Mouse (Mus musculus) CD4-positive helper T cell, adult 2 months (primary cell): ENCODE data around the gene Stra6.

Experiments used
- DNase-seq: peaks from one replicate; pipeline ENCODE4 v3.0.0-alpha.2; 2012; ENCODE audit warnings: low read depth, missing footprints, low spot score

Gene Stra6

GRCm38 (mm10) chr9:58063531-58063930, at the start of gene Stra6:
Stra6 (plus strand) TSS chr9:58063788.
- DNase-seq, result no peak

- no peak for DNase-seq
Observed at GRCm38 (mm10) chr9:58014393-58015160, 49.0 kb upstream of the Stra6 start.

- DNase-seq, result no peak
Observed at GRCm38 (mm10) chr9:58015856-58016255, 47.7 kb upstream of the Stra6 start.

GRCm38 (mm10) chr9:58016962-58017361, 46.6 kb upstream of the Stra6 start:
- DNase-seq, result no peak

- no peak for DNase-seq
Observed at GRCm38 (mm10) chr9:58018385-58018784, 45.2 kb upstream of the Stra6 start.

GRCm38 (mm10) chr9:58025995-58026394, 37.6 kb upstream of the Stra6 start:
- no peak for DNase-seq

- no peak for DNase-seq
Observed at GRCm38 (mm10) chr9:58027426-58028180, 36.0 kb upstream of the Stra6 start.

- DNase-seq, result no peak
Observed at GRCm38 (mm10) chr9:58028841-58029240, 34.7 kb upstream of the Stra6 start.

GRCm38 (mm10) chr9:58029635-58030034, 34.0 kb upstream of the Stra6 start:
- DNase-seq, result no peak

GRCm38 (mm10) chr9:58031895-58032294, 31.7 kb upstream of the Stra6 start:
- no peak for DNase-seq

GRCm38 (mm10) chr9:58035519-58035918, 28.1 kb upstream of the Stra6 start:
- no peak for DNase-seq

GRCm38 (mm10) chr9:58035951-58036698, 27.5 kb upstream of the Stra6 start:
- DNase-seq, result no peak

GRCm38 (mm10) chr9:58036961-58037360, 26.6 kb upstream of the Stra6 start:
- DNase-seq, result no peak

GRCm38 (mm10) chr9:58038500-58039168, 25.0 kb upstream of the Stra6 start:
- DNase-seq, result peak; percentile 59

- DNase-seq, result no peak
Observed at GRCm38 (mm10) chr9:58040977-58041376, 22.6 kb upstream of the Stra6 start.

- DNase-seq, result no peak
Observed at GRCm38 (mm10) chr9:58042391-58042790, 21.2 kb upstream of the Stra6 start.

GRCm38 (mm10) chr9:58043496-58044017, 20.0 kb upstream of the Stra6 start:
- DNase-seq, result no peak

GRCm38 (mm10) chr9:58044828-58045227, 18.8 kb upstream of the Stra6 start:
- DNase-seq, result no peak

- no peak for DNase-seq
Observed at GRCm38 (mm10) chr9:58045646-58046045, 17.9 kb upstream of the Stra6 start.

GRCm38 (mm10) chr9:58047061-58047460, 16.5 kb upstream of the Stra6 start:
- no peak for DNase-seq

GRCm38 (mm10) chr9:58048621-58049020, 15.0 kb upstream of the Stra6 start:
- no peak for DNase-seq
